Mouse (Mus musculus) neural tube, embryonic 15.5 days (tissue): ENCODE measurements at regions not wholly inside any gene's neighbourhood (a gene's known extent, or its start where the extent isn't known, plus 50 kb on each side); places are given as distances from the start of the nearest gene placed in this dataset.

ENCODE experiments used
- ATAC-seq: fragments of 200-750 bp; cut with Nextera tagmentation; 2 replicates; pipeline ENCODE4 v1.8.0; 2017; ENCODE audit warnings: mild to moderate bottlenecking, moderate TSS enrichment, moderate library complexity; ENCODE audit not compliant: low FRiP score
- H3K27ac ChIP-seq: fragments of 300-500 bp; sonication (generic); replicated peaks from 2 replicates; pipeline ENCODE4 v1.5.1; 2015; ENCODE audit warnings: mild to moderate bottlenecking, inconsistent platforms
- H3K27me3 ChIP-seq: fragments of 300-500 bp; sonication (generic); replicated peaks from 2 replicates; pipeline ENCODE4 v1.6.1; 2015; ENCODE audit warnings: inconsistent platforms
- H3K36me3 ChIP-seq: fragments of 300-500 bp; sonication (generic); 2 replicates; pipeline ENCODE4 v1.6.1; 2015; ENCODE audit warnings: inconsistent platforms
- H3K4me1 ChIP-seq: fragments of 300-500 bp; sonication (generic); 2 replicates; pipeline ENCODE4 v1.6.1; 2015; ENCODE audit warnings: inconsistent platforms
- H3K4me2 ChIP-seq: fragments of 300-500 bp; sonication (generic); 2 replicates; pipeline ENCODE4 v1.6.1; 2015; ENCODE audit warnings: inconsistent platforms, mild to moderate bottlenecking, moderate library complexity
- H3K4me3 ChIP-seq: fragments of 300-500 bp; sonication (generic); replicated peaks from 2 replicates; pipeline ENCODE4 v1.5.1; 2015; ENCODE audit warnings: mild to moderate bottlenecking, inconsistent platforms
- H3K9ac ChIP-seq: fragments of 300-500 bp; sonication (generic); replicated peaks from 2 replicates; pipeline ENCODE4 v1.6.1; 2015; ENCODE audit warnings: mild to moderate bottlenecking, inconsistent platforms
- H3K9me3 ChIP-seq: fragments of 300-500 bp; sonication (generic); replicated peaks from 2 replicates; pipeline ENCODE4 v1.6.1; 2016; ENCODE audit warnings: inconsistent platforms
- WGBS: fragments of 180-500 bp; shearing (Covaris S2); methylation state at CpG from one replicate; pipeline ENCODE4 v1.1.7; 2015; ENCODE audit warnings: mixed read lengths; 5-methylcytosine and 5-hydroxymethylcytosine counted together

DNA sequence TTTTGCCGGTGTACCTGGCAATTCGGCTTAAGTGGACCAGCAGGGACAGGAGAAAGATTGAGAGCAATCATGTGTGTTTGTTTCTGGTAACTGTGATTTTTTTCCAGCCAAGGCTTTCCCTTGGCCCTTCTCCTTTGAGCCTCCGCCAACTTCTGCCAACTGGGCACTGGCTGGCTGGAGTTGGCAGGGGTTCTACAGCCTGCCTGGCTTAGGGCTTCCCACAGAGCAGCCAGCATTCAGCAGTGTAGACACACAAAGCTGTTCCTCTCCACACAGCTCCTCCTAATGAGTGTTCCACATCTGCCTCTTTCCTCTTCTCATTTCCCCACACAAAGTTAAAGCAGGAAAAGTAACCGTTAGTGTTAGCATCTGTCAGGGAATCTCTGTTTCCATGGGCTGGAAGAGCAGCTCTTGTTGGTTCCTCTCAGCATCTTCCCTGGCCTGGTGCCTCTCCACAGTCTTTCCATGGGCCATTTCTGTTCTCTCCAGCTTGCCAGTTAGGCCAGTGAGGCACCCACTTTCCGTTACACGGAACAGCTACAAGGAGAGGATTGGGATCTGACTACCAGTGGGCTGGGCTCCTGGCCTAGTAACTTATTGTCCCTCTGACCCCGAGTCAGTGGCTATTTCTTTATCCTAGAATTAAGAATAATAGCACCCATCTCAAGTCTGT lies 68.0 kb upstream of the Rbm24 start:
- WGBS: 48% methylated on average over 7 of the region's 7 CpGs
- H3K9ac ChIP-seq: no peak overlapping the region
- H3K4me2 ChIP-seq: no peak overlapping the region
- no peaks in the 10 kb centered on the region for H3K27me3 ChIP-seq
- H3K9me3 ChIP-seq: no peaks in the 10 kb centered on the region
- peak overlapping the region; percentile 62 for H3K27ac ChIP-seq
- no peak overlapping the region for H3K4me3 ChIP-seq
- peak; percentile 89; the same call in 1 of the 2 replicates for ATAC-seq
- H3K36me3 ChIP-seq: no peaks in the 10 kb centered on the region
- H3K4me1 ChIP-seq: peaks cover 7% of the 10 kb centered on the region; the same call in 1 of the 2 replicates

DNA sequence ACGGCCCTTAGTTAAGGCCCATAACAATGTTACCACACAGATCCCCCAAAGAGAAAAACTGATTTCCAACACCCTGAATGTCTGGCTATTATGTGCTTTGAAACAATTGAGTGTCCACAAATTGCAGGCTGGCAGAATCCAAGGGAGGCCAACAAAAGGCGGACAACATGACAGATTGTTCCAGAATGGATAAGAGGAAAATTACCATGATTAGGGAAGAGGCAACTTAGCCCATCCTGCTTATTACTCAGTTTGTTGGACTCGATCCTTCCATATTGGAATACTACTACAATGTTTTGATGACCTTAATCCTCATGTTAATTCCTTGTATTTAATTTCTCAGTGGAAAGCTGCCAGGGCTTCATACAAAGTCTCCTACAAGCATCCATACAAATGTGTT lies 62.9 kb upstream of the Rbm24 start:
- Histone ChIP-seq H3K4me1 (peaks cover 5% of the 10 kb centered on the region; the same call in 1 of the 2 replicates), H3K4me3 (no peak overlapping the region), H3K4me2 (no peak overlapping the region), H3K9ac (no peak overlapping the region), H3K9me3 (no peaks in the 10 kb centered on the region; the same call in 1 of the 2 replicates), H3K27ac (no peak overlapping the region), H3K36me3 (no peaks in the 10 kb centered on the region), H3K27me3 (no peaks in the 10 kb centered on the region)
- WGBS: 57% methylated on average over 3 of the region's 3 CpGs
- no peak for ATAC-seq

DNA sequence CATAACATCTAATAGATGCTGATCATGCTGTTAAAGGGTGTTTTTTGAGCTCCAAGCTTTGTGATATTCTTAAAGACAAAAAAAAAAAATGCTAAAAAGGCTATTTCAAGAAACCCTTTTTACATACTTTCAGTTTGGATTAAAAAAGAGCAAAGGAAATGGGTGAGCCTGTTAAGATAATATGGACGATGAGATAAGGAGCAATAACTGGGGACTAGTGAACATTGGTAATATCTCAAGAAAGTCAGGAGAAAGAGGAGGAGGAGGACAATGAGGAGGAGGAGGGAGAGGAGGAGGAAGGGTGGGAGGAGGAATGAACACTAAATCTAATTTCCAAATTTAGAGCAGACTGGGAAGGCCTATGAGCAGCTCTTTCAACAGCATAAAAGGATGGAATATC lies 62.3 kb upstream of the Rbm24 start:
- Histone ChIP-seq H3K4me1 (no peaks in the 10 kb centered on the region), H3K9me3 (no peaks in the 10 kb centered on the region; the same call in 1 of the 2 replicates), H3K9ac (no peak overlapping the region), H3K36me3 (no peaks in the 10 kb centered on the region), H3K4me2 (no peak overlapping the region), H3K27ac (no peak overlapping the region), H3K27me3 (no peaks in the 10 kb centered on the region), H3K4me3 (no peak overlapping the region)
- 95% methylated on average over 1 of the region's 1 CpGs for WGBS
- no peak for ATAC-seq

DNA sequence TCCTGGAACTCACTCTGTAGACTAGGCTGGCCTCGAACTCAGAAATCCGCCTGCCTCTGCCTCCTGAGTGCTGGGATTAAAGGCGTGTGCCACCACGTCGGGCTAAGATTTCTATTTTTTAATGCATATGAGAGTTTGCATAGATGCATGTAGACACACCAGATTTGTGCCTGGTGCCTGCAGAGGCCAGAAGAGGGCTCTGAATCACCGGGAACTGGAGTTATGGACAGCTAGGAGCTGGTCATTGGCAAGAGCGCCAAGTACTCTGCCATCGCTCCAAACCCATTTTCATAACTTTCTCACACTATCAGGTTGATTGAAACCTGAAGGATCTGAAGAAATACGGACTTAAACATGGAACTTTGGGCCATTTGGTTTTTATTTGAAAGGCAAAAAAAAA lies 61.2 kb upstream of the Rbm24 start:
- Histone ChIP-seq H3K27ac (no peak overlapping the region), H3K4me2 (no peak overlapping the region), H3K27me3 (no peaks in the 10 kb centered on the region), H3K36me3 (no peaks in the 10 kb centered on the region), H3K9ac (no peak overlapping the region), H3K4me1 (no peaks in the 10 kb centered on the region), H3K4me3 (no peak overlapping the region), H3K9me3 (no peaks in the 10 kb centered on the region; the same call in 1 of the 2 replicates)
- no peak for ATAC-seq
- 95% methylated on average over 9 of the region's 9 CpGs for WGBS

DNA sequence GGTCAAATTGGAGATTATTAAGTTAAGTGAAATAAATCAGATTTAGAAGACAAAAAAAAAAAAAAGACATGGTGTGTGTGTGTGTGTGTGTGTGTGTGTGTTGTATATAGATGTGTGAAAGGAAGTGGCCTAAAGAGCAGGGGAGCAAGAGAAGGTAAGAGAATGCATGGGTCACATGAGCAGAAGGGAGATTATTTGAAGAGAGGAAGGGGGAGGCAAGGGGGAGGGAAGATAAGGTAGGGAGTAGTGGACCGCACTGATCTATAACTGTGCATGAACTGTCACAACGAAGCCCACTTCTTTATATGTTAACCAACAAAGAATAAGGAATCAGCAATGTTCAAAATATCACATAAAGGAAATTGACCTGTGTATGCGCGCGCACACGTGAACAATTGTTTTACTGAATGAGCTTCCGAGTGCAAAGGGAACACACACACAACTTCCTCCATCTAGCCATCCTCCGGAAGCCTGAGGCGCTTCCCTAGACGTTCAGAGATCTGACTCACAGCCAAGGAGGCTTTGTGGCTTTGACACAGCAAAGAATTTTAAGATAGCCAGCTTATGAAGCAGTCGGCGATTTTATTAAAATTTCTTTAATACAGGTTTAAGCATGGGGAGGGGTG lies 57.6 kb upstream of the Rbm24 start:
- Histone ChIP-seq H3K9ac (no peak overlapping the region), H3K4me1 (no peaks in the 10 kb centered on the region), H3K9me3 (no peaks in the 10 kb centered on the region; the same call in 1 of the 2 replicates), H3K4me3 (no peak overlapping the region), H3K27ac (no peak overlapping the region), H3K36me3 (no peaks in the 10 kb centered on the region), H3K27me3 (no peaks in the 10 kb centered on the region), H3K4me2 (no peak overlapping the region)
- WGBS: 80% methylated on average over 12 of the region's 12 CpGs
- no peak for ATAC-seq

DNA sequence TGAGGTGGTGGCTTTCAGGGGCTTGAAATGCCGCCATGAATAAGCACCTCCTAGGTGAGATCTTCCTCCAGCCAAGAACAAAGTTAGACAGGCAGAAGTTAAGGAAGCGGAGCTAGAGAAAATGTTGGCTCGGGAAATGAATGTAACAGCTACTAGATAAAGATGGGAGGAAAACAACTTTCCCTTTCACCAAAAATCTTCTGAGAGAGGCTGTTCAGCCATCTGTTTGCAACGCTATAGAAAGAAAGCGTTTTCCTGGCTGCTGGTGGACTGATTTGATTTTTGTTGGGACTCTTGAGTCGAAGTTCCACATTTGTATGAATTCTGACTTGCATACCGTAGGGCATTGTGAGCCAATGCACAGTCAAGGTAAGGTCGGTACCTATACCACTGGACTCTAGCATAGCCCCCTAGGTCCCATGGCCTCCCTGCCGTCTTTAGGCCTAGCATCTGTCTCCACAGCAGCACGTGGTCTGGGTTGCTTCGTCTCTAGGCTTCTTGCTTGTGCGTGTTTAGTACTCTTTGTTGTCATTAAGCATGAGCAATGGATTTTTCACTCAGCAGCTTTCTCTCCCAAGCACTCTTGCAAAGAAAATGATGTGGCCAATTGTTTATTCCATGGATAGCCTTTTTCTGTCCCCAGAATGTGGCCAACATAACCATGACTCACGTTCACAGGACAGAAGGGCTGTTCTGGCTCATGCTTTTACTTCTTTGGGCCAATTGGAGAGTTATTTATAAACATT lies 54.6 kb upstream of the Rbm24 start:
- H3K27me3 ChIP-seq: no peaks in the 10 kb centered on the region
- H3K9ac ChIP-seq: no peak overlapping the region
- no peak overlapping the region for H3K4me2 ChIP-seq
- H3K27ac ChIP-seq: no peak overlapping the region
- H3K9me3 ChIP-seq: no peaks in the 10 kb centered on the region; the same call in 1 of the 2 replicates
- H3K4me1 ChIP-seq: no peaks in the 10 kb centered on the region
- 91% methylated on average over 13 of the region's 13 CpGs for WGBS
- no peak for ATAC-seq
- H3K36me3 ChIP-seq: no peaks in the 10 kb centered on the region
- no peak overlapping the region for H3K4me3 ChIP-seq

DNA sequence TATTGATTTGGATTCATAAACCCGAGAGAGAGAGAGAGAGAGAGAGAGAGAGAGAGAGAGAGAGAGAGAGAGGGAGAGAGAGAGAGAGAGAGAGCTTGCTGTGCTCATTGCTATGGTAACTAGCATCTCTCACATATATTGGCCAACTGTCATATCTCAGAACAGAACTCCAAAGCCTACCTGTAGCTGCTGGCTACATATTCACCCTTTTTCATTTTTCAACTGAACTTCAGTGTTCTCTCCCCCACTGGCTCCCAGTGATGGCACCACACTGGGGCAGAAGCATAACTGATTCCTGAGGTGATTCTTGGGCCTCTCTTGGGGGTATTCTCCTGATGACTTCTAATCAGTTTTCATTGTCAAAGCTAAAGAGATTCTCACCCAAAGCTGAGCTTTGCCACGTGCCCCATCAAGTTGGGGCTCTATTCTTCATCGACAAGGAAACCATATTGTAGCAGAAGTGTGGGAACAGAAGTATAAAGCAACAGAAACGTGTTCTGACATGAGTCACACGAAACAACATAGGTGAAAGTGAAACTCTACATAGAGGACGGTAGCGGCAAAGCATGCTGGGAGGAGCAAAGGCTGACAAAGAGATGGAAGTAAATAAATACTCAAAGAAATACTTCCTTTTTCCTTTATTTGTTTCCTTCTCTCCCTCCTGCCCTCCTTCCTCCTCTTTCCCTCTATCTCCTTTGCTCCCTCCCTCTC lies 53.9 kb upstream of the Rbm24 start:
- Histone ChIP-seq H3K4me2 (no peak overlapping the region), H3K27me3 (no peaks in the 10 kb centered on the region), H3K4me3 (no peak overlapping the region), H3K36me3 (no peaks in the 10 kb centered on the region), H3K9ac (no peak overlapping the region), H3K9me3 (no peaks in the 10 kb centered on the region), H3K4me1 (no peaks in the 10 kb centered on the region), H3K27ac (no peak overlapping the region)
- WGBS: 87% methylated on average over 7 of the region's 7 CpGs
- ATAC-seq: no peak

DNA sequence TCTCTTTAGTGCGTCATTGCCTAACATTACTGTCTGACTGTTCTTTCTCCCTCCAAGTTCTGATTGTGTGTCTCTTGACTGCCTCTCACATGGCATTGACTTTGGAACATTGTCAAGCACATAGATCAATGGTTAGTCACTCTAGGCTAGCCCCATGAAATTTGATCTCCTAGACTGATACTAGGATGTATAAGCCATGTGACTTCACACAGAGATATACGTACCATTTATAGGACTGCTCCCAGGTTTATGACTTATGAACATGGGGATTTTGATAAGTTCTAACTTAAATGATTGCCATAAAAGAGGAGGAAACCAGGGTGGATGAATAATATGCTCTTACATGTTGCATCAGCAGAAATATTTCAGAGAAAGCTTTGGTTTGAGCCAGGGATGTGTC lies 52.9 kb upstream of the Rbm24 start:
- H3K36me3 ChIP-seq: no peaks in the 10 kb centered on the region
- H3K27ac ChIP-seq: no peak overlapping the region
- no peaks in the 10 kb centered on the region for H3K9me3 ChIP-seq
- H3K27me3 ChIP-seq: no peaks in the 10 kb centered on the region
- 97% methylated on average over 2 of the region's 2 CpGs for WGBS
- no peak overlapping the region for H3K4me3 ChIP-seq
- H3K4me2 ChIP-seq: no peak overlapping the region
- H3K9ac ChIP-seq: no peak overlapping the region
- no peak for ATAC-seq
- H3K4me1 ChIP-seq: no peaks in the 10 kb centered on the region
